Mouse (Mus musculus) brain, embryonic 14.5 days (tissue): ENCODE measurements around the gene Gstt3. TPM values are rescaled to one million over a fixed set of nuclear protein-coding genes. Genes with fewer than 3 reads are reported as not detected.
A peak's percentile ranks its signal among the peaks of the same experiment; 100 is the strongest.
"Not testable (repeated sequence)": the region's sequence is repeated elsewhere in the genome, so short reads cannot be mapped to it uniquely, and the experiment has no call there.

Source experiments
- DNase-seq: peaks from one replicate; pipeline ENCODE4 v3.0.0-alpha.2; 2011; ENCODE audit warnings: low read depth
- CTCF ChIP-seq: fragments of 200-500 bp; IDR thresholded peaks from 2 replicates; pipeline ENCODE4 v1.5.1; 2012; ENCODE audit warnings: inconsistent platforms, mild to moderate bottlenecking, moderate library complexity, borderline replicate concordance; ENCODE audit not compliant: insufficient read depth, insufficient read length; ENCODE audit errors: extremely low read depth
- POLR2A ChIP-seq: fragments of 200-500 bp; IDR thresholded peaks from 2 replicates; pipeline ENCODE4 v1.6.1; 2012; ENCODE audit warnings: mild to moderate bottlenecking, inconsistent platforms, borderline replicate concordance; ENCODE audit not compliant: poor library complexity, insufficient read depth, insufficient read length, severe bottlenecking; ENCODE audit errors: extremely low read depth
- polyA plus RNA-seq: library from polyadenylated mRNA; depleted of rRNA; stranded (reverse); fragments of >200 nt; gene quantifications from 2 replicates; pipeline ENCODE4 v1.2.3, GENCODE M21; 2012

Gstt3 gene
- polyA plus RNA-seq, 1 experiment, result 1.1 TPM

DNA sequence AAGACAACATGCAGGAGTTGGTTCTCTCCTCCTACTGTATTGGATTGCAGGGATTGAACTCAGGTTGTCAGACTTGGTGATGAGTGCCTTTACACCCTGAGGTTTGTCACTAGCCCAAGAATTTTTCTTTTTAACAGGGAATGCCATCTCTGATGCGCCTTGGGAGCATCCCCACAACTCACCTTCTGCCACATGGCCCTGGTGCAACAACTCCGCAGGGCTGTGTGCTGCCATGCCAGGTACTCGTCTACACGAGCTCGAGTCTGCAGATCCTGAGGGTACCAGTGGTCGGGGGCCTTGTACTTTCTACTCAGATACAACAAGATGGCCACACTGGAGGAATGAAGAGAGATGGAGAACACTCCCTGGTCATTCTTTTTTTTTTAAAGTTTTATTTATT, 4.7 kb downstream of the Gstt3 start:
- DNase-seq, result no peak
- TF ChIP-seq POLR2A, result no peak
- no peak for TF ChIP-seq CTCF

DNA sequence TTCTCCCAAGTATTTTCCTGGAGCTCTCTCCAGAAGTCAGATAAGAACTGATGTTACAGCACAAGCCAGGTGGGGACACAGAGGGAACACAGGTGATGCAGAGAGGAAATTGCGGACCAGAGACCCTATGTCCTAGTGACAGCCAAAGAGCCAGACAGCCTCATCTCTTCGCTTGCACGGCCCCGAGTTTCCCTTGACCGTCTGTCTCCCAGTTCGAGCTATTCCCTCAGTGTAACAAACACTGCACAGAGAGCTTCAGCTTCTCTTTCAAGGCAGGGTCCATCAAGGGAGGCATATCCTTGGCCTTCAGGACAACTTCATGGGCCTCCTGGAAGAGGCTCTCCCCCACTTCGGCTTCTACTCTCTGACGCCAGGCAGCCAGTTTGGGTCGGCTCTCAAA, 6.6 kb downstream of the Gstt3 start:
- DNase-seq, result no peak
- TF ChIP-seq CTCF (no peak), POLR2A (no peak)

DNA sequence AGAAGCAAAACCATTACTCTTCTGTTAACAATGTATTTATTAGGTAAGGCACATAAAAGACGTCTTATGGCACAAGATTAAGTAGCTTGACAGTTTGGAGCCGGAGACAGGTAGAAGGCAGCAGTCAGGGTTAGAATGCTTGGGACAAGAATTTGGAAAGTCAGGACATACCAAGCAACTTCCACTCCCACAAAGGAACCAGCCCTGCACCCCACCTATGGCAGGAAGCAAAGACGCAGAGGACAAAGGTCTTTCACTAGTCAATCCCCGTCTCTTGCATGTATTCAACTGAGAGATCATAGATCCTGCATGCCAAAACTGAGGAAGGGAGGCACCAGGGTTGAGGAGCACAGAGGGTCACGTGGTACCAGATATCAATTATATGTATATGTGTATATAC, 7.1 kb downstream of the Gstt3 start:
- no peak for TF ChIP-seq CTCF
- no peak for TF ChIP-seq POLR2A
- DNase-seq, result no peak

DNA sequence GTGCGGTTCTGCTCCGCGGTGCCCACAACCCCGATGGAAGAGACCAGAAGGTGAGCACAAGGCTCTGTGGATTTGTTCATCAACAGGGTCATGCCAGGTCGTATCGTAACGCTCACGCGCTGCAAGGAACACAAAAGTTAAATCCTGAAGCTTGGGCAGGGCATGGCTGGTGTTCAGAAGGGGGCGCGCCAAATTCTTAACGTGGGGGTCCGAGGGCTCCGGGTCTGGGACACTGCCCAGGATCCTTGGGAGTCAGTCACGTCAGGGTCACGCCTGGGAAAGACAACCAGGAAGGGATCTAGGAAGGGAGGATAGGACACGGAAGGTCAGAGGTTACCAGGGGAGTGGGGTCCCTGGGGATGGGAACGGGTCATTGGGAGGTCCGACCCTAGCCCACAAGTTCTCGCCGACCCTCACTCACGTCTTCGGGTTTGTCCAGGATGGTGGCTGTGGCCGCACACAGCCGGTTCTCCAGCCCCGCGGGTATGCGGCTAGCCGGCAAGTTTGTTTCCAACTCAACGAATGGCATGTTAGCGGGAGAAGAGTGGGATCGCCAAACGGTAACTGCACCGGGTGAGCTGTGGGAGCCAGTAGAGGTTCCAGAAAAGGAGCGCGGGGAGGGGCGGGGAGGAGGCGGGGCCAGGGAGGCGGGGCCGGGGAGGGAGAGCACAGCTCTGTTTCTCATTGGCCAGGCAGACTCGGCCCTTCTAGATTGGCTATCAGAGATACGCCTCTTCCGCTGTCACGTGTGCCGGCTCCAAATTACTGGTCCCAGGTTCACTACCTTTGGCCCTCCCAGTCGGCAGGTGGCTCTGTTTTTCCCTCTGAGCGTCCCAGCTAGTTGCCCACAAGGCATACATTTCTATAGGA, 8.2 kb downstream of the Gstt3 start, which contains the start of gene Ddt:
Ddt (minus strand) TSS at position 620 of the 870 bp plus-strand sequence.
- DNase-seq, result peak; percentile 96
- no peak for TF ChIP-seq POLR2A
- peak; percentile 16; the same call in 1 of the 2 replicates for TF ChIP-seq CTCF

DNA sequence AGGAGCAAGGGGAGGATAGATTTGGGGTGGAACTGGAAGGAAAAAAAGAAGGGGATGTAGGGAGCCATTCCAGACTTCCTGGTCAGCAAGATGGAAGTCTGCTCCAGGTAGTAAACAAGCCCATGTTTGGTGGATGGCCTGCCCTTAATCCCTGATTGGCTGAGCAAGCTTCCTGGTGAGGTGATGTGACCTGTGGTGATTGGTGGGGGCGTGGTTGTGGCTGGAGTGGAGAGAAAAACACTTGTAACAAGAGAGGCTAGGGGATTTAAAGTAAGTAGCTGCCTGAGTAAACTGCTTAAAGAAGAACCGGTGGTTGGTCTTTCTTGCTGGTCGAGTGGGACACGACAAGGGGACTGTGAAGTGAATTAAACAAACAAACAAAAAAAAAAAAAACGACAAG, 13.5 kb downstream of the Gstt3 start:
- DNase-seq, result not testable (repeated sequence)

DNA sequence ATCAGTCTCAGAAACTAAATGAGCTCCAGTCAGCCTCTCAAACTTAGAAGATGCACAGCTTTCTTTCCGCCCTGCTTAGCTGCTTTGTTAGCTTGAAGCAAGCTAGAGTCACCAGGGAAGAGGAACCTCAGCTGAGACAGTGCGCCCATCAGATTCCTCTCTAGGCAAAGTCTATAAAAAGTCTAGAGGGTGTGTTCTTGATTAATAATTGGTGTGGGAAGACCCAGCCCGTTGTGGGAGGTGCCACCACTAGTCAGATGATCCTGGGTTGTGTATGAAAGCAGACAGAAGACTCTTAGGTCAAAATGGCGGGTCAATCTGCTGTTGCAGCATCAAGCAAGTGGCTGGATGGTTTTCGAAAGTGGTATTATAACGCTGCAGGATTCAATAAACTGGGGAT, 14.4 kb downstream of the Gstt3 start:
- TF ChIP-seq POLR2A (no peak), CTCF (no peak)

DNA sequence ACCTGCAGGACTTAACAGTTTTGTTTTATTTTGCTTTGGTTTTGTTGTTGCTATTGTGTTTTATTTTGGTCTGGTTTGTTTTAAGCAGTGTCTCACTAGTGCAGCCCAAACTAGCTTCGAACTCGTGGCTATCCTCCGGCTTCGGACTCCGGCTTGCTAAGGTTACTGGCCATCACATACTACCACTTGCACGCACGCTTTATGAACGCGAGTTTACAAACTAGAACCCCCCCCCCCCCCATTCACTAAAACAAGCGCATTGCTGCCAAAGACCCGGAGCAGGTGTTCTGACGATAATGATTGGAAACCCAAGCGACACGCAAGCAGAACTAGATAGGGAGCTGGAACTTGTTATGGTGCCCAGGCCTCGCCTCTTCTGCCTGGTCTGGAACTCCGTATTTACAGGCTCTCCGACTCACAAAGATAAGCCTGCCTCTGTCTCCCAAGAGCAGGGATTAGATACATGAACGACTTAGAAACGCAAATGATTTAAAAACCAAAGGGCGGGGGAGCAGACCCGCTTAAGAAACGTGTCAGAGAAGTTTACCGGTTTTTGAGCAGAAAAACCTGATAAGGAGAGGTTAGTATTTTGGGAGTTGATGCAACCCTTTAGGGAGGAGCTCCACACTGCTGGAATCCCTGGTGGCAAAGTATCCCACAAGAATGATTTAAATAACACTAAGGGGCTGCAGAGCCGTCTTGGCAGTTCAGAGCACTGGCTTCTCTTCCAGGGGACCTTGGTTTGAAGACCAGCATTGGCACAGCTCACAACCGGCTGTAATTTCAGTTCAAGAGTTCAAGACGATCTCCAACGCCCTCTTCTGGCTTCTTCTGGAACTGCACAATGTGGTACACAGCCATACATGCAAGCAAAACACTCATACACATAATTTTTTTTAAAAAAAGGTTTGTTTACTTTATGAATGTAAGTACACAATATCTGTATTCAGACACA, 16.4 kb downstream of the Gstt3 start:
- peak; percentile 86 for DNase-seq
- TF ChIP-seq CTCF (peak; percentile 70), POLR2A (no peak)

More for the DNA sequence above, 14.4 kb downstream of the Gstt3 start:
- DNase-seq, result no peak

DNA sequence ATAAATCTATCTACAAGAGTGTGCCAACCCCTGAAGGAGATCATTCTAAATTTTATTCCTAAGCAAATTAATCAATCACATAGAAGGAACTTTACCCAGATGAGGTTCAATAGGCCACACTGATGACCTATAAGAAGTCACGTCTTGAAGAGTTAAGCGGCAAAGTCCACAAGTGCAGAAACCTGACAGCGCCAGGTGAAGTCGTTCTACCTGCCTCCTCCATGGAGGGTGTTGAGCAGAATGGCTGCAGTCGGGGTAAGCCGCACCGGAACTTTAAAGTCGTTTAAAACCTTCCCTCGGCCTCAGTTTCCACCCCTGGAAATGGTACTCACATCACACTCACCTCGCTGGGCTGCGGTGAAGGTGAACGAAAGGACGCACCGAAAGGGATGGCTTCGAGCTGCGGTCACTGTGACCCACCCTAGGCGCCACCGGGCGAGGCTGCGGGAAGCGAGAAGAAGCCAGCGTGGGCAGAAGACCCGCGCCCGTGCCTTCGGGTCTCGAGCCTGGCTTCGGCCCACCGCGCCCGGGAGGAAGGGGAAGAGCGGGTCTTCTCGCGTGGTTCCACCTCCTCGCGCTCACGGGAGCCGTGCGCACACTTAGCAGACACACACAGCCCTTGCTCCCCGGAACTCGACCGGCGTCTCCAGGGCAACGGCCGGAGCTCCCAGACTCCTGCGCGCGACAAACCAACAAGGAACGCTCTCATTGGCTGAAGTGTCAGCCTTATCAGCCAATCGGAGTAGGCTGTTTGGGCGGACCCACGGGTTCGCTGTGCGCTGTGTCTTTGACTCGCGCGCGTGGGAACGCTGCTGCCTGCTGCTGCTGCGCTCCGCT, 17.3 kb downstream of the Gstt3 start, which contains the start of gene Cabin1:
Cabin1 (minus strand) TSS at position 660 of the 837 bp plus-strand sequence.
- TF ChIP-seq POLR2A (peak; percentile 57; the same call in 1 of the 2 replicates), CTCF (no peak)
- DNase-seq, result peak; percentile 99

DNA sequence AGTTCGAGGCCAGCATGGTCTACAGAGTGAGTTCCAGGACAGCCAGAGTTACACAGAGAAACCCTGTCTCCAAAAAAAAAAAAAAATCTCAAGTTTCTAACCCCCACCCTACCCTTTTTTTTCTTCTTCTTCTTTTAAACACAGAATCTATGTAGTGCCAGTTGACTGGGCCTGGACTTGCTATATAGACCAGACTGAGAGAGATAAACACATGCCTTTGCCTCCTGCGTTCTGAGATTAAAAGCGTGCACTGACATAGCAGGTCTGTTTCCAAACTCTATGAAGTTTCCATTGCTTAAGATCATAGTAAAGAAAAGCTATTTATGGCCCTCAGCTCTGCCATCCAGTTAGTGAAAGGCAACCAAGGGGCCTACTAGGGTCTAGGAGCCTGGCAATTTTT, 18.8 kb downstream of the Gstt3 start:
- TF ChIP-seq CTCF (no peak), POLR2A (no peak)
- no peak for DNase-seq

DNA sequence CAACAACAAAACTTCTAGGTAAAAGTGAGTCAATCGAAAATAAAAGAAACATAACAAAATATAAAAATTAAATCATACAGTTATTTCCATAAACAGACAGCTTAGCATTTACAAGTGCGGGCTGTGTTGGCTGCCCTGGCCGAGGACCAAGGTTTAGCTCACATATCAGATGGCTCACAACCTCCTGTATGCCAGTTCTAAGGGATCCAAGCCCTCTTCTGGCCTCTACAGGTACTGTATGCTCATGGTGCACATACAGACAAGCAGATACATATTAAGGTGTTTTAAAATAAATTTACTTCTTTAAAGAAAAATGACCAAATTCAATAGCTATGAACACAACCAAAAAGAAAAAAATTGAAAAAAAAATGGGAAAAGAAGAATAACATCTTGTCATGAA, 20.9 kb downstream of the Gstt3 start:
- DNase-seq, result no peak
- TF ChIP-seq POLR2A (no peak), CTCF (no peak)

DNA sequence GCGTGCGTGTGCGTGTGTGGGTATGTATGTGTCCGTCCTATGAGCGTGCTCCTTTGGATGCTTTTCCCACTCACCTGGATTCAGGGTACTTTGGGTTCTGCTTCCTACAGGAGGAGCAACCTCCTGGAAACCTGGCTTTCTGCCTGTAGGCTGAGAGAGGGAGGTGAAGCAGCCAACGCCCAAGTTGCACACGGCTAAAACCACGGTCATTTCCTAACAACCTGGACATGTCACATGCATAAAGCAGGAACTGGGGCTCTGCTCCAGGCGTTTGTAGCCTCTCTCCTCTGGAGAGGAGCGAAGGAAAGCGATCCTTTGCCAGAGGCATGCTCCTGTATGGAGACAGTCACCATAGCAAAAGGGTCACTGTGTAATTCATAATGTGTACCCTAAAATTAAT, 24.5 kb downstream of the Gstt3 start:
- TF ChIP-seq POLR2A (no peak), CTCF (no peak)
- no peak for DNase-seq

DNA sequence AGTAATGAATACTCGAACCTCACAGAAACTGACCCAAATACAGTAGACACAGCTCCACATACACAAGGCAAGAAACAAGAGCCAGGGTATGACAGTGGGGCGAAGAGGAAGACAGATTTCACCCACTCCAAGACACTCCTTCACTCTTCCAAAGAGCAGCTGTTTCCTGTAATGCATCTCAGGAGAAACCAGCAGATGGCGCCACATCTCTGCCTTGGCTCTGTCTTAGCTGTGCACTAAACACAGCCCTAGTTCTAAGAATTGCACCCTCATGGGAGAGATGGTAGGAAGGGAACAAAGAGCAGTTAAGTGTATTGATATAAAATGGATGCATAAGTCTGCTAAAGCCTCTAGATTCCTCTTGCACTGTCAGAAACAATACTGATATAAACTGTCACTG, 37.2 kb downstream of the Gstt3 start:
- peak; percentile 92 for DNase-seq
- no peak for TF ChIP-seq POLR2A
- peak; percentile 91; the same call in 1 of the 2 replicates for TF ChIP-seq CTCF
